10 mouse cellular contexts compared by ENCODE assay signal in genomic region chr14:97588611-97589010, GRCm38 (mm10).
DNase-seq lines count a peak whose midpoint lies in the region; ATAC-seq and TF ChIP-seq lines count a peak whose summit lies in the region.
"Had no signal": no experiment of that assay in that cellular context is flagged by ENCODE, and none has a peak within 500 bp of the region (broad histone marks: within the 10 kb centered on the region; RNA-seq: fewer than 3 reads in every experiment).

No protein-coding gene starts in this region.

- no peak for TF ChIP-seq EP300 in lung, postnatal 0 days (IDR thresholded peaks at IDR 0.05)

- ATAC-seq in lung, postnatal 0 days = peak; percentile 32; the same call in 1 of the 2 replicates
- ATAC-seq in activated CD4-positive, CD25-positive, alpha-beta regulatory T cell, adult 4 months = no peak

- no peak overlapping the region for H3K9ac ChIP-seq in lung, postnatal 0 days (replicated peaks; ENCODE audit: low read depth)
- H3K9ac ChIP-seq: liver, embryonic 14.5 days had no signal

- no peak for DNase-seq in layer of hippocampus, adult 2 months (ENCODE audit: low spot score in 2 of 2)
- DNase-seq in layer of hippocampus, adult 11-12 months (ENCODE audit: low spot score) = no peak
- no peak for DNase-seq in hindbrain, embryonic 10.5 days (ENCODE audit: low spot score)
- DNase-seq in lung, postnatal 0 days (ENCODE audit: low spot score) = peak; percentile 59
- DNase-seq in retina, postnatal 1 day = peak; percentile 10
- no peak for DNase-seq in urinary bladder, adult 2 months (ENCODE audit: low spot score)
- no peak for DNase-seq in adrenal gland, postnatal 25 days

- H3K27me3 ChIP-seq in hindbrain, embryonic 10.5 days (ENCODE audit: insufficient read depth, poor library complexity, severe bottlenecking) = no peaks in the 10 kb centered on the region
- no peaks in the 10 kb centered on the region for H3K27me3 ChIP-seq in lung, postnatal 0 days (replicated peaks; ENCODE audit: insufficient read depth, low read length)

- H3K27ac ChIP-seq in layer of hippocampus, adult 2 months = peak overlapping the region; percentile 21
- peak overlapping the region; percentile 70 for H3K27ac ChIP-seq in hindbrain, embryonic 10.5 days
- peak overlapping the region; percentile 57 for H3K27ac ChIP-seq in lung, postnatal 0 days (ENCODE audit: low read length)
- H3K27ac ChIP-seq: liver, embryonic 14.5 days had no signal

- WGBS in hindbrain, embryonic 10.5 days = 74% methylated on average over 4 of the region's 4 CpGs
- WGBS in lung, postnatal 0 days = 30% methylated on average over 4 of the region's 4 CpGs

- no peaks in the 10 kb centered on the region for H3K36me3 ChIP-seq in hindbrain, embryonic 10.5 days
- no peaks in the 10 kb centered on the region for H3K36me3 ChIP-seq in lung, postnatal 0 days (ENCODE audit: insufficient read depth, low read length)

- H3K4me3 ChIP-seq in layer of hippocampus, adult 2 months = peak overlapping the region; percentile 11; the same call in 1 of the 2 replicates
- no peak overlapping the region for H3K4me3 ChIP-seq in hindbrain, embryonic 10.5 days
- H3K4me3 ChIP-seq in lung, postnatal 0 days (ENCODE audit: low read depth, low read length) = peak overlapping the region; percentile 14; the same call in 1 of the 2 replicates
- H3K4me3 ChIP-seq: myocyte had no signal

- H3K4me2 ChIP-seq in lung, postnatal 0 days (replicated peaks; ENCODE audit: low read depth, low read length) = peak overlapping the region; percentile 45

- TF ChIP-seq CTCF in layer of hippocampus, adult 2 months (conservative IDR thresholded peaks at IDR 0.05) = no peak
- no peak for TF ChIP-seq CTCF in lung, postnatal 0 days (IDR thresholded peaks at IDR 0.05)

- peaks cover 9% of the 10 kb centered on the region for H3K4me1 ChIP-seq in hindbrain, embryonic 10.5 days (replicated peaks)
- no peaks in the 10 kb centered on the region for H3K4me1 ChIP-seq in lung, postnatal 0 days (ENCODE audit: insufficient read depth, low read depth, low read length)

- H3K9me3 ChIP-seq in hindbrain, embryonic 10.5 days = no peaks in the 10 kb centered on the region
- no peaks in the 10 kb centered on the region for H3K9me3 ChIP-seq in lung, postnatal 0 days (ENCODE audit: low read length)

Comparison
In these comparisons a context has a peak if more than half of its experiments do, and no peak if none do; other contexts are left out.
1. DNase-seq: peak in lung, postnatal 0 days (single experiment) and retina, postnatal 1 day (single experiment); none in layer of hippocampus, adult 2 months (0 of 2), layer of hippocampus, adult 11-12 months (single experiment), hindbrain, embryonic 10.5 days (single experiment), urinary bladder, adult 2 months (single experiment) and adrenal gland, postnatal 25 days (single experiment).
2. Peak in every context shown above with its lines, with median percentiles within 50 percentile points of each other: H3K27ac ChIP-seq.